Mouse (Mus musculus) gastrocnemius, postnatal 4 days (tissue): ENCODE data around the gene Srpk1. TPM values are rescaled to one million over a fixed set of nuclear protein-coding genes. Genes with fewer than 3 reads are reported as not detected.

Experiments
- DNase-seq, 2 experiments: peaks; one replicate each; pipeline ENCODE4 v3.0.0; 2021 to 2022; ENCODE audit warnings: low spot score in 2 of 2, mixed read lengths in 2 of 2
- total RNA-seq, 2 experiments: library from RNA; stranded (reverse); gene quantifications; 2 replicates each; pipeline ENCODE4 v1.2.3; 2021

Gene Srpk1
- total RNA-seq, 2 experiments from 2014 or later, result 38.4 to 41.6 TPM

GRCm38 (mm10) chr17:28617636-28618035 lies 4.9 kb downstream of the Srpk1 start:
- no peak for DNase-seq

- DNase-seq, result no peak
Measured at GRCm38 (mm10) chr17:28615332-28615731, 7.2 kb downstream of the Srpk1 start.

GRCm38 (mm10) chr17:28613096-28613495 lies 9.4 kb downstream of the Srpk1 start:
- DNase-seq, result no peak

GRCm38 (mm10) chr17:28612603-28613002 lies 9.9 kb downstream of the Srpk1 start:
- DNase-seq, result no peak

DNA sequence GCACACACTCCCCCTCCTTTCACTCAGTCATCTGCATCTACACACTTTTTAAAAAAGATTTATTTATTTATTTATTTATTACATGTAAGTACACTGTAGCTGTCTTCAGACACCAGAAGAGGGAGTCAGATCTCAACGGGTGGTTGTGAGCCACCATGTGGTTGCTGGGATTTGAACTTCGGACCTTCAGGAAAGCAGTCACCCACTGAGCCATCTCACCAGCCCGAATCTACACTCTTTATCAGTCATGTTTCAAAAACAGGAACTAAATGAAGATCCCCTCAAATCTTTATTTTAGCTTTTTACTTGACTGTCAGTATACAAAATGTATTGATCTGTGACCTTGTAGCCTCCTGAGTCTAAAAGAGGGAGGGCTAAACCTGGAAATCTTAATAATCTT lies 13.0 kb downstream of the Srpk1 start:
- no peak for DNase-seq

DNA sequence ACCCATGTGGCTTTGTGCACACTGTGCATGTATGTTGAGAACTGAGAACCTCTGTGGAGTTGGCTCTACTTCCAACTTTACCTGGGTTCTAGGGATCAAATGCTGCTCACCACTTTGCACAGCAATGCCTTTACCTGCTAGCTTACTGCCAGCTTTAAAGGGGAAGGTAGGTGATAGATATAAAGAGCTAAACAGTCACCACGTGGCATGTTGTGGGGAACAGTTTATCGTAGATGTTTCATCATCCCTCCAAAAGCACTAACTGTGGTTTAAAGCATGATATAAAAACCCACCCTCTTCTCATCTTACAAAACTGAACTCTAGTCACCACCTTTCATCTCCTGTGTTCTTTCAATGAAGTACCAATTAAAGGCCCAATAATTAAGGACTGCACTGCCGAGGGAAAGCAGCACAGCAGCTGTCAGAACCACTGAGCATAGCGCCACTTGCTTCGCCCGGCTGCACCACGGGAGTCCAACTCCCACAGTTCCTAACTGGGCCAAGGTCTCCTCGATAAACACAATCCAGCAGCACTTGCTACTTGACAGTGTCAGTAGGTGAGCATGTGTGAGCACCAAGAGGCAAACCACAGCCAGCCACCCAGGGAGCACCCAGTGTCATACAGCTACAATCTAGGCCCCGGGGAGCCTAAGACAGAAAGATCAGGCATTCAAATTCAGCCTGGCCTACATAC lies 20.8 kb downstream of the Srpk1 start:
- DNase-seq, result no peak

DNA sequence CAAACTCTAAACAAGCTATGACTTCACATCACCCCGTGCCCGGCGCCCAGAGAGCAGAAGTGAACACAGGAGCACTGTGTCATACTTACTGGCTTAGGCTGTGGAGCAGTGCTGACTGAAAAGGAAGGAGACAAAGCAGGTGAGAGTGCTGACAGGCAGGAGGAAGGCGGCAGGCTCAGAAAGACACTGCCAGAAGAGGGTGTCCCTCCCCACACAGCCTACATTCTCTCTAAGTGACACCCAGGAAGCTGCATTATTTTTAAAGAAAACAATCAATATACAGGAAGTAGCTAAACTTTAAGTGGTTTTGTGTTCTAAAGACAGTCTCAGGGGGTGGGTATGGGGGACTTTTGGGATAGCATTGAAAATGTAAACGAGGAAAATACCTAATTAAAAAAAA lies 21.7 kb downstream of the Srpk1 start:
- no peak for DNase-seq

DNA sequence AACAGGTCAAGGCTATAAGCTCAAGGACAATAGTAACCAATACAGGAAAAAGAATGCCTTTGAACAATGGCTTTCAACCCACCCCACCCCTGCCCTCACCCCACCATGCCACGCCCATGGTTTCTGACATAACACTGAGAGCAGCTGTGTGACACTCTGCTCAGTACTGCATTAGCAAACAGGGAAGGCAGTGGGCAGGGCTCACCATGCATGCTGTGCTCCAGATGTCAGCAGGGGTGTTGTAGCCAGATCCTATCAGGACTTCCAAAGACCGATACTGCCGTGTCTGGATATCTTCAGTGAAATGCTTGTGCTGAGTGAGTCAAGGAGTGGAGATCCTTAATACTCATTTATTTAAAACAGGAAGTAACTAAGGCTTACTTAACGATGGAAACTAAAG lies 28.5 kb downstream of the Srpk1 start:
- no peak for DNase-seq

- peak; percentile 50 to 75 for DNase-seq
Measured at GRCm38 (mm10) chr17:28592998-28593397, 29.5 kb downstream of the Srpk1 start.

GRCm38 (mm10) chr17:28591476-28591875 lies 31.0 kb downstream of the Srpk1 start:
- DNase-seq, result no peak

DNA sequence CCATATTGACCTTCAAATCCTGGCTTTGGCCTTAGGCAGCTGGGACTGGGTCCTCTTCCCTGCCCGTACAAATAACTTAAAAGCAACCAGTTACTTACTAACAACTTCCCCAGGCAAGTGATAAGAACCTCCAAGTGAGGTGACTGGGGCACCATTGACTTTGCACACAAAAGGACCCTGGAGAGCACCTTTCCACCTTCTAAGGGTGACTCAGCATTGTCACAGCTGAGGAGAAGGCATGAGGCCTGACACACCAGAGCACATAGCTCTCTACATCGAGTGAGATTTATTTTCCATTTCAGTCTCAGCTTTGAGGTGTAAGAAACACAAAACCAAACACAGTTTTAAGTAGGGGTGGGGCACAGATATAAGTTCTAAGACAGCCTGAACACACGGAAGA lies 31.9 kb downstream of the Srpk1 start:
- no peak for DNase-seq

DNA sequence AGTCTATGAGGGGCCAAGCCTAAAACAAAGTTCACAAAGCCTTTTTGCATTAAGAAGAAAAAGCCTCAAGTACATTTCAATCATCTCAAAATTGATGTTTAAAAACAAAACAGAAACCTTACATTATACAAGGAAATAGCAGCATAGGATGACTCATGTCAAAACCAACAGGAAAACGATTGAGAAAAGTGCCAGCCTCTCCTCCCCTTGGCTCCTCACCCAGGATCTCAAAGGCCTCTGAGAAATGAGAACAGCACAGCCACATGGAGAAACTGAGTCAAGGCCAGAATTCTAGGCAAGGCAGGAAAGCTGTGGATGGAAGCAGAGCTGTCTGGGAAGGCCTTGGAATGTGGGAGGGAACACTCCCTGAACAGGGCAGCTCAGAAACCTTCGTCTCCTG lies 33.9 kb downstream of the Srpk1 start:
- no peak for DNase-seq

GRCm38 (mm10) chr17:28586509-28586908 lies 36.0 kb downstream of the Srpk1 start:
- no peak for DNase-seq

DNA sequence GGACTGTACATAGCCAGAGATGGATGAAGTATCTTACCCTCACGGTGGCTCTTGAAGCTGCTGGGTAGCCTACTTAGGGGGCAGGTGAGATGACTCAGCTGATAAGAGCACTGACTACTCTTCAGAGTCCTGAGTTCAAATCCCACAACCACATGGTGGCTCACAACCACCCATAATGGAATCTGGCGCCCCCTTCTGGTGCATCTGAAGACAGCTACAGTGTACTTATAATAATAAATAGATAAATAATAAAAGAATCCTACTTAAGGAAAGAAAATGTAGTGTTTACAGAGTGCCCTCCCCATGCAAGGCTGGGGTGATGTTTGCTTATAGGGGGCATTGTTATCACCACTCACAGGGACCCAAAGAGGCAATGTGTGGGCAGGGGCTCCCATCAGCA lies 41.5 kb downstream of the Srpk1 start:
- DNase-seq, result no peak

GRCm38 (mm10) chr17:28580396-28580795 lies 42.1 kb downstream of the Srpk1 start:
- peak; percentile 32 to 71 for DNase-seq

DNA sequence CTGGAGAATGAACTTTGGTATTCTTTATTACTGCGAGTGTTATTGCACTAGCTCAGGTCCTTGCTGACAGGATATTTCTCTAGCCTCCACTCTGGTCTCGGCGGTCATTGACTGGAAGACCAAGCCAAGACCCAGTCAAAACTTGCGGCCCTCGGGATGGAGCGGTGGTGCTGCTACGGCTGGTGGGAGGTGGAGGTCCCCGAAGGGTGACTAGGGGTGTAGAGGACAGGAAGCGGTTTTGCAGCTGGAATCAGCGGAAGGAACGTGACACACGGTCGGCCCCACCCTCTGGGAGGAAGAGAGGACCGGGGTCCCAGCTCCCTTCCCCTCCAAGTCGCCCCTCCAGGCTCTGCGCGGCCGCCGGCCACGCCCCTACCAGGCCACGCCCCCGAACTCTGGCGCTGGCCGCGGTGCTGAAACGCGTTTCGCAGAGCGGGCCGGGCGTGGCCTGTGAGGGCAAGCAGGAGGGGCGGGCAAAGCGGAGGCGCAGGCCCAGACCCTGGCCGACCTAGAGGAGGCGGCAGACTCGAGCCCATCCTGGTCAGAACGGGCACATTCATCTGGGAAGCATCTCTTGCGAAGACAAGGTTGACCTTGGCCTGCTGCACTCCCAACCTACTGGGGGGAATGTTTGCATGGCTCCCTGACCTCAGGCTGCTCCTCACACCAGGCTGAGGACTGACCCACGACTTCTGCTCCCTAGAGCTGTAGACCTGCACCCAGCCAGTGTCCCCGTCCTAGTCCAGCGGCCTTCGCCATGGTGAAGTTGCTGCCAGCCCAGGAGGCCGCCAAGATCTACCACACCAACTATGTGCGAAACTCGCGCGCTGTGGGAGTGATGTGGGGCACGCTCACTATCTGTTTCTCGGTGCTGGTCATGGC lies 47.0 kb downstream of the Srpk1 start, which contains the start of gene Lhfpl5:
Gene Lhfpl5 (plus strand): TSS at position 398 of the 882 bp plus-strand sequence.
- DNase-seq, result peak; percentile 39 to 46

DNA sequence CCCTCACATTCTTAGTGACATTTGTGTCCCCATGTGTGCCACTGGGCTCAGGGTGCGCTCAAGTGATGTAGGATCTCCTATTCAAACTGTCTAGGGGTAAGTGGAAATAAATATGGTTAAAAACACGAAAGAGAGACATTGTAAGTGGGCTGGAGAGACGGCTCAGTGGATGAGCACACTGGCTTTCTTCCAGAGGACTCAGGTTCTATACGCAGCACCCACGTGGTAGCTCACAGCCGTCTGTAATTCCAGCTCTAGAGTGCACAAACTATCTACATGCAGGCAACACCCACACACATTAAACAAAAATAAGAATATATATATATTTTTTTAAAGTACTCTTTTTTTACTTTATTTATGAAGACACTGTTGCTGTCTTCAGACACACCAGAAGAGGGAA lies 49.6 kb downstream of the Srpk1 start:
- DNase-seq, result no peak

DNA sequence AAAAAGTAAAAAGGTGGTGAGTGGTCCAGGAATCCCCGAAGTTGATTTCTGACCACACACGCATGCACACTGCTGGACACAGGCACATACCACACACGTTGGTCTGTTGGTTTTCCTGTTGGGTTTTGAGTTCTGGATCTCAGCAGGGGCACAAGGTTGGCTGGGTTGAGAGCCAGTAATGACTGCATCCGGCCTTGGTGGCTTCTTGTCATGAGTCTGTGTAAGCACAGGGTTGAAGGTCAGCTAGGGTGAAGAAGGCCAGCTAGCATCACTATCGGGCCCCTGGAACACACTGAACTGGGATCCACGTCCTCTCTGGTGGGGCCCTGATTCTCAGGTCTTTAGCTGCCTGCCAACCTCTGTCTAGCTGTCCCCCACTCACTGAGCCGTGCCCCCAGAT lies 50.0 kb downstream of the Srpk1 start:
- no peak for DNase-seq

DNA sequence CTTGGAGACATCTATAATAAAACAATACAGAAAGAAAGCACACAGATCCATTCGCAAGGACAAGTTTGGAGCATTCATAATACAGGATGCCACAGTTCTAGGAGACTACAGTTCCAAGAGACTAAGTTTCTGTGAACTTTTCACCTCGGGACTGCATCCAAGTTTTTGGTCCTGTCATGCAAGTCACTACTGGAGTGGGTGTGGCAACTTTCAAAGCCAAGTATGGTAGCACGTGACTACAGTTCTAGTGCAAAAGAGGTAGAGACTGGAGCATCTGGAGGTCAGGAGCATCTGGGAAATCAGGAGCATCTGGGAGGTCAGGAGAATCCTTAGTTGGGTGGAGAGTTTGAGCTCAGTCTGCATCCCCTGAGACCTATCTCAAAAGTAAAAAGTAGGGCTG lies 50.6 kb downstream of the Srpk1 start:
- DNase-seq, result no peak

GRCm38 (mm10) chr17:28567541-28567940 lies 55.0 kb downstream of the Srpk1 start:
- DNase-seq, result no peak

DNA sequence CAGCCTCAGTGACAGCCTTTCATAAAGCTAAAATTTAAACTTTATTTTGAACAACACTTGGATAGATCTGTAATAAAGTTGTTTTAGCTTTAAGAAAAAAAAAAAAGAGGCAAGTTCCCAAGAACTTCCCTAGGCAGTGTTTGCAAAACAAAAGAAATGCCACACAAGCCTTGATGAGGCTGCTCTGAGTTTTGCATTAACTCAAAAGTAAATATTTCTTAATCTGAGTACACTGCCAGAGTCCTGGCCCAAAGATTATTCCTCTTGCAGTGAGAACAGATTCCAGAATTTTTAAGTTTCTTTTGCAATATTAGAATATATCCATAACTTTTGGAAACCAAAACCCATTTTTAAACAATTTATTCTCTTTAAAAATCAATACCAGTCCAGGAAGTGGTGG lies 57.3 kb downstream of the Srpk1 start:
- DNase-seq, result no peak

GRCm38 (mm10) chr17:28561613-28562012 lies 60.9 kb downstream of the Srpk1 start:
- no peak for DNase-seq
